Mouse (Mus musculus) forebrain, postnatal 0 days (tissue): ENCODE measurements around the gene Crygc. TPM values are rescaled to one million over a fixed set of nuclear protein-coding genes. Genes with fewer than 3 reads are reported as not detected.

ENCODE experiments used
- ATAC-seq: fragments of 200-750 bp; cut with Nextera tagmentation; 2 replicates; pipeline ENCODE4 v1.8.0; 2017; ENCODE audit warnings: mild to moderate bottlenecking, moderate library complexity
- DNase-seq: peaks from one replicate; pipeline ENCODE4 v3.0.0-alpha.2; 2015
- H3K27ac ChIP-seq: fragments of 300-500 bp; sonication (generic); 2 replicates; pipeline ENCODE4 v1.5.1; 2014; ENCODE audit warnings: low read depth, mild to moderate bottlenecking, antibody characterized with exemption, low read length, moderate library complexity, mixed read lengths
- H3K27me3 ChIP-seq: fragments of 300-500 bp; sonication (generic); 2 replicates; pipeline ENCODE4 v1.6.1; 2014; ENCODE audit warnings: mild to moderate bottlenecking, low read length, mixed read lengths; ENCODE audit not compliant: insufficient read depth
- H3K36me3 ChIP-seq: fragments of 300-500 bp; sonication (generic); 2 replicates; pipeline ENCODE4 v1.6.1; 2014; ENCODE audit warnings: mild to moderate bottlenecking, moderate library complexity; ENCODE audit not compliant: insufficient read depth
- H3K4me1 ChIP-seq: fragments of 300-500 bp; sonication (generic); 2 replicates; pipeline ENCODE4 v1.6.1; 2014; ENCODE audit warnings: antibody characterized with exemption; ENCODE audit not compliant: insufficient read depth
- H3K4me2 ChIP-seq: fragments of 300-500 bp; sonication (generic); 2 replicates; pipeline ENCODE4 v1.6.1; 2014; ENCODE audit warnings: low read depth, mild to moderate bottlenecking, moderate library complexity
- H3K4me3 ChIP-seq: fragments of 300-500 bp; sonication (generic); 2 replicates; pipeline ENCODE4 v1.5.1; 2014; ENCODE audit warnings: low read depth, low read length, mixed read lengths
- H3K9ac ChIP-seq: fragments of 300-500 bp; sonication (generic); 2 replicates; pipeline ENCODE4 v1.6.1; 2014; ENCODE audit warnings: mild to moderate bottlenecking
- H3K9me3 ChIP-seq: fragments of 300-500 bp; sonication (generic); 2 replicates; pipeline ENCODE4 v1.6.1; 2016; ENCODE audit warnings: low read length
- CTCF ChIP-seq: sonication (generic); IDR thresholded peaks from 2 replicates; pipeline ENCODE4 v1.5.1; 2016; ENCODE audit warnings: antibody characterized with exemption, control low read depth, low read depth
- WGBS: fragments of 180-500 bp; shearing (Covaris S2); extraction: QIAGEN DNeasy Blood & Tissue Kit; methylation state at CpG from one replicate; pipeline ENCODE4 v1.1.7; 2014; 5-methylcytosine and 5-hydroxymethylcytosine counted together
- polyA plus RNA-seq: library from polyadenylated mRNA; unstranded; fragments of >200 nt; fragmentation: Nextera tagmentation; extraction: Ambion mirVana; gene quantifications from 2 replicates; pipeline ENCODE4 v1.2.1, GENCODE M21; 2015
- total RNA-seq: library from RNA; depleted of rRNA; stranded (reverse); fragments of >200 nt; gene quantifications from 2 replicates; pipeline ENCODE4 v1.2.3, GENCODE M21; 2014

The Crygc gene
- total and polyA plus RNA-seq, 2 experiments from 2014 or later, result not detected

DNA sequence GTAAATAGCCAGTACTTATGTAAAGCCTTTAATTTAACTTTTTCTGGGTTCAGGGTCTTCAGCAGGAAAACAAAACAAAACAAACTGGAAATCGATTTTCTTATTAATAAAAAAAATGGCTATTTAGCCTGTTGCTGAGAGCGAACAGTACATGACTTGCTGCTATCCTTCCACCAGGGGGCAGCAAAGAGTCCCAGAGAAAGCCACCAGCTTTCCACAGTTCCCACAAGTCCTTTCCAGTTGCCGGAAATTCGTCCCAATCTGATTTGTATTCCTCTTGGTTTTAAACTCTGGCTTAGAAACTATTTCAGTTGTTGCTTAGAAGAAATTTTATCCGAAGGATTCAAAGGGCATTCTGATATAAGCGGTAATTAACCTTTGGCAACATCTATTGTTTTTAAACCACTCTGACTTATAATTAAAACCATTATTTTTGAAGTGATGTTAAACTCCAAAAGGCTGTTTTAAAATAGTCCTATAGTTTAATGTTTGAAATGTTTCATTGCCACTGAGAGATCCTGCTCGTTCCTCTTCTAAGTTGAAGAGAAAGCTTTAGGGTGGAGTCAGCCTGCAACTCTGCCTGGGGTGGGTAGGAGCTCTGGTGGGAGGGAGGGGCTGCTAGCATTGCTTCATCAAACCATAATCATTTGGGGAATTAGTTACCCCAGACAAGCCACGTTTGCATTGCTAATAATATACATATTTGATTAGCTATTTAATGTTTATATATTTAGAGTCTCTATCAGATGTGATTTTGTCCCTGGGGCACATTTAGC is 38.7 kb upstream of the Crygc start:
- H3K27ac ChIP-seq, result no peak overlapping the region
- H3K4me3 ChIP-seq, result no peak overlapping the region
- ATAC-seq, result peak; percentile 84
- WGBS, result 11% methylated on average over 8 of the region's 8 CpGs
- no peaks in the 10 kb centered on the region for H3K27me3 ChIP-seq
- peak; percentile 90 for DNase-seq
- H3K9me3 ChIP-seq, result no peaks in the 10 kb centered on the region
- H3K9ac ChIP-seq, result no peak overlapping the region
- H3K4me1 ChIP-seq, result no peaks in the 10 kb centered on the region
- H3K36me3 ChIP-seq, result no peaks in the 10 kb centered on the region
- peak; percentile 90 for TF ChIP-seq CTCF
- no peak overlapping the region; the same call in 1 of the 2 replicates for H3K4me2 ChIP-seq

DNA sequence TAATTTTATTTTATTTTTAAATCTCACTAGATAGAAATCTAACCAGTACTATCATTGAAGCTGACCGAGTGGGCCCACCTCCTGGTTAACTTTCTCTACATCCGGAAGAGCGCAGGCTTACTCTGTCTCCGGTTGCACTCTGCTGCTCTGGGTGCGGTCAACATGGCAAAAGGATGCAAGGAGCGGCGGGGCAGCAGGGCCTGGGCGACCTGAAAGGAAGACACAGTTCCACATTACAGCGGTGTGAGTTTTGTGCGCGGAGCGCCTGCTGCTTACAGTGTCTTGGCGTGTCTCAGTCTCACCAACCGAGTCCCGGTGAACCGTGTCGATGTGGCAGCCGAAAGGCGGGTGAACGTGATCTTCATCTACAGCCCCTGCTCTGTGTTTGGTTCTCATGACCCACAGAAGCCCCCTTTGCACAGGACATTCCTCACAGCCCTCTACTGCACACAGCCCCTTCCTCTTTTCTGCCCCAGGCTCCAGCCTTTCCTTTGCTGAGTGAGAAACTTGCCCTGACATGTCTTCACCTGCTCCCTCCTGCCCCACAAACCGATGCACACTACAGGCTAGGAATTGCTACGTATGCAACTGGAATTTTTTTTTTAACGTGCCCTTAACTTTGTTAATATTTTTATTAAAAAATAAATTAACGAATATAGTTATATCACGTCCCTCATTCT is 36.4 kb upstream of the Crygc start:
- Histone ChIP-seq H3K4me1 (no peaks in the 10 kb centered on the region), H3K27ac (no peak overlapping the region), H3K4me3 (no peak overlapping the region), H3K27me3 (no peaks in the 10 kb centered on the region), H3K9ac (no peak overlapping the region), H3K36me3 (no peaks in the 10 kb centered on the region), H3K9me3 (no peaks in the 10 kb centered on the region), H3K4me2 (no peak overlapping the region)
- DNase-seq (no peak), ATAC-seq (no peak)
- WGBS, result 85% methylated on average over 25 of the region's 25 CpGs
- TF ChIP-seq CTCF, result no peak

DNA sequence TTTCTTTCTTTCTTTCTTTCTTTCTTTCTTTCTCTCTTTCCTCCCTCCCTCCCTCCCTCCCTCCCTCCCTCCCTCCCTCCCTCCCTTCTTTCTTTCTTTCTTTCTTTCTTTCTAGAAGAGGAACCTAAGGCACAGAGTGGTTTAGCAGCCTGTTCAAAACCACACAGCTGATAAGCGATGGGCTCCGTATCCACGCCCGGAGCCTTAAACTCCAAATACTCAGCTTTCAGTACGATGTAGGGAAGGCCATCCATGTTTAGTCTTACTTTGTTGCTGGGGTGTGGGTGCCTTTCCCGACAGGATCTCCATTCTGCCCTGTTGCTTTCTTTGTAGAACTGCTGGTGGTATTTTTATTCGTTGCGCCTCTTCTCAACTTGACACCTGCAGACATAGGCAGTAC is 35.7 kb upstream of the Crygc start:
- Histone ChIP-seq H3K9me3 (no peaks in the 10 kb centered on the region), H3K27ac (no peak overlapping the region), H3K4me2 (no peak overlapping the region), H3K27me3 (no peaks in the 10 kb centered on the region), H3K4me3 (no peak overlapping the region), H3K36me3 (no peaks in the 10 kb centered on the region), H3K4me1 (no peaks in the 10 kb centered on the region), H3K9ac (no peak overlapping the region)
- DNase-seq, result no peak
- 91% methylated on average over 8 of the region's 8 CpGs for WGBS
- TF ChIP-seq CTCF, result no peak
- no peak for ATAC-seq

DNA sequence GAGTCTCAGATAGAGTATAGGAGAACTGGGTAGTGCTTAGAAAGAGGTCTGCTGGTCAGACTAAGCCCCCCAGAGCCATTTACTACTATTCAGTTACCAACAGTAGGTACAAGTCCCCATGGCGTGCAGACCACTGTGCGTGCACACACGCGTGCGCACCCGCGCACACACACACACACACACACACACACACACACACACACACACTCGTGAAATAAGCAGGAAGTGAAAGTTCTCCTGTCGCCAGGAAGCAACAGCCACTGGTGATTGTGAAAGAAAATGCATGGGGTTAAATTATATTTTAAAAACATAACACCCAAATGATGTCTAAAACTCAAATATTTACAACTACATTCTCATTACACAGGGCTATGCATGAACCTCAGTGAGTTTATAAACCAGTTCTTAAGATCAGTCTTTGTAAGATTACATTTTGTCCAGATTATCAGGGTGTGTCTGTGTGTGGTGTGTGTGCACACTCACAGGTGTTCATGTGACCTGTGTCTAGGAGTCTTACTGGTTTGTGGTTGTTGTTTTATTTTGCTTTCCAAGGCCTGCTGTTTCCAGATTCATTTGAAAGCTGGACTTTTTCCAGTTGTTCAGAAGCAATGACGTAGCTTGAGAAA is 34.3 kb upstream of the Crygc start:
- WGBS, result 90% methylated on average over 10 of the region's 10 CpGs
- ATAC-seq (no peak), DNase-seq (no peak)
- TF ChIP-seq CTCF, result no peak
- no peaks in the 10 kb centered on the region for H3K27me3 ChIP-seq
- no peaks in the 10 kb centered on the region for H3K36me3 ChIP-seq
- H3K4me2 ChIP-seq, result no peak overlapping the region
- H3K9ac ChIP-seq, result no peak overlapping the region
- H3K9me3 ChIP-seq, result no peaks in the 10 kb centered on the region
- no peaks in the 10 kb centered on the region for H3K4me1 ChIP-seq
- H3K27ac ChIP-seq, result no peak overlapping the region
- no peak overlapping the region for H3K4me3 ChIP-seq

DNA sequence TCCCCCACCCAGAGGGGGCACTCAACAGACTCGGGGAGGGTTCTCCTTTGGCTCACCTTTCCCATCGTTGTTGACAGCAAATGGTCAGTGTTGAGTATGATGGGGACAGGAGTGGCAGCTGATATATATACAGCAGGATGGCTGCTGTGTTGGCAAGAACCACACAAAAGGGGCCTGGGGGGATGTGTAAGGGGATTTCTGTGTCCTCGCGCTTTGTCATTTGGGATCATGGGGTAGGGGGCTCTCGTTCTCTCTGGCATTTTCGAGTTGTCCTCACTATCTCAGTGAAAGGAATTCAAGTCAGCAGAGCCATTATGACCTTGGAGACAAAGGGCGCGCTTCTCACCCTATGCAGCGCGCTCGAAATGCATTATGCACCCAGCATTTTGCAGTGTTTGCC is 29.8 kb upstream of the Crygc start, which contains the start of gene Cryga:
TSS of gene Cryga (minus strand) at position 101 of the 400 bp plus-strand sequence.
- no peak within 1 kb of the TSS for H3K9ac ChIP-seq
- DNase-seq (no peak), ATAC-seq (no peak)
- no peak within 1 kb of the TSS for H3K27ac ChIP-seq
- H3K4me1 ChIP-seq, result no peaks in the 10 kb centered on the region
- H3K4me3 ChIP-seq, result no peak within 1 kb of the TSS
- WGBS, result 87% methylated on average over 11 of the region's 11 CpGs
- H3K27me3 ChIP-seq, result no peaks in the 10 kb centered on the region
- H3K4me2 ChIP-seq, result no peak within 1 kb of the TSS
- H3K9me3 ChIP-seq, result no peaks in the 10 kb centered on the region
- H3K36me3 ChIP-seq, result no peaks in the 10 kb centered on the region
- TF ChIP-seq CTCF, result no peak

DNA sequence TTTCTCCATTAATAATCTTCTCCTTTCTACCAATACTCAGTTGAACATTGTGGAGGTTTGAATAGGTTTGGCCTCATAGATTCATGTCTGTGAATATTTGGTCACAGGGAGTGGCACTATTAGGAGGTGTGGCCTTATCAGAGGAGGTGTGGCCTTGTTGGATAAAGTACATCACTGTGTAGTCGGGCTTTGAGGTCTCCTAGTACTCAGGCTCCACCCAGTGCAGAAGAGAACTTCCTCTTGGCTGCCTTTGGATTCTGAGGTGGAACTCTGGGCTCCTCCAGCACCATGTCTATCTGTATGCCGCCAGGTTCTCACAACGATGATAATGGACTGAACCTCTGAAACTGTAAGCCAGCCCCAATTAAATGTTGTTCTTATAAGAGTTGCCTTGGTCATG is 23.5 kb upstream of the Crygc start:
- WGBS, result 90% methylated on average over 3 of the region's 3 CpGs
- H3K27ac ChIP-seq, result no peak overlapping the region
- no peak overlapping the region for H3K4me3 ChIP-seq
- H3K4me2 ChIP-seq, result no peak overlapping the region
- TF ChIP-seq CTCF, result no peak
- no peaks in the 10 kb centered on the region for H3K27me3 ChIP-seq
- ATAC-seq (no peak), DNase-seq (no peak)
- no peak overlapping the region for H3K9ac ChIP-seq
- H3K4me1 ChIP-seq, result no peaks in the 10 kb centered on the region
- no peaks in the 10 kb centered on the region for H3K36me3 ChIP-seq
- H3K9me3 ChIP-seq, result no peaks in the 10 kb centered on the region

DNA sequence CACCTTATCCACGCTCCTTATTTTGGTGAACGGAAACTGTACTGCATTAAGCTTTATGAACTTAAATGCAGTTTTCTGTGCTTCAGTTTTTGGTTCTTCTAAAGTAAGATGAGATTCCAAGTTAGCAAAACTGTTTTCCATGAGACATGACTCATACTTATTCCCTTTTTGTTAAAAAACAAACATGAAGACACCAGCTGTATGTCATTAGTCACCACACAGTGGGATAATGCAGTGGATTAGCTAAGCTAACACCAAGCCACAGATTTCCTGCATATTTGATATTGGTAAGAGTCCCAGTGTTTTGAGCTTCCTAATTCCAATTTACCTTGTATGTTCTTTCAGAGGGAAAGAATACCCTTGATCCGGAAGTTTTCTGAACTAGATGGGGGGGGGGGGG is 18.1 kb upstream of the Crygc start:
- whole genome bisulfite sequencing, result 89% methylated on average over 3 of the region's 3 CpGs
- H3K4me3 ChIP-seq, result no peak overlapping the region
- no peak overlapping the region for H3K4me2 ChIP-seq
- no peaks in the 10 kb centered on the region for H3K4me1 ChIP-seq
- ATAC-seq (no peak), DNase-seq (no peak)
- no peak for TF ChIP-seq CTCF
- no peak overlapping the region for H3K9ac ChIP-seq
- H3K27ac ChIP-seq, result no peak overlapping the region
- H3K27me3 ChIP-seq, result no peaks in the 10 kb centered on the region
- no peaks in the 10 kb centered on the region for H3K36me3 ChIP-seq
- H3K9me3 ChIP-seq, result no peaks in the 10 kb centered on the region
